Mouse (Mus musculus) ES-Bruce4 (cell line): ENCODE results near the gene Tpcn1.

ENCODE experiments used
- CTCF ChIP-seq: IDR thresholded peaks from one replicate; pipeline ENCODE4 v1.8.1; 2011; ENCODE audit warnings: low read depth, low read length
- POLR2A ChIP-seq: IDR thresholded peaks from one replicate; pipeline ENCODE4 v1.8.1; 2011; ENCODE audit warnings: low read length; ENCODE audit not compliant: insufficient read depth

GRCm38 (mm10) chr5:120534071-120534685 is 54.3 kb downstream of the Tpcn1 start:
- TF ChIP-seq CTCF (no peak), POLR2A (no peak)
